ENCODE assay signal across 7 mouse cellular contexts in genomic region chr15:100457340-100457739, GRCm38 (mm10). TPM values are rescaled to one million over a fixed set of nuclear protein-coding genes. Genes with fewer than 3 reads are reported as not detected.
DNase-seq lines count a peak whose midpoint lies in the region; ATAC-seq and TF ChIP-seq lines count a peak whose summit lies in the region.

No protein-coding gene starts in this region.

- intact Hi-C loops in left cerebral cortex, postnatal 14 days (cut with DNase I): loop anchor here (10.0 kb wide), 2 partner anchors 63 to 433 kb away; no protein-coding TSS in a partner anchor

- TF ChIP-seq CTCF in small intestine, adult 2 months (IDR thresholded peaks at IDR 0.05; ENCODE audit: extremely low read depth, insufficient read length, insufficient replicate concordance, low read depth, low read length): peak; percentile 98

- H3K4me2 ChIP-seq in forebrain, embryonic 14.5 days (ENCODE audit: low read length): no peak overlapping the region

- peak; percentile 45 for ATAC-seq in cerebellum, adult (ENCODE audit: insufficient number of reproducible peaks, low FRiP score, low TSS enrichment)
- ATAC-seq in forebrain, embryonic 14.5 days: peak; percentile 80
- peak; percentile 62 to 85 for ATAC-seq in hematopoietic stem cell, adult 5-6 weeks (replicated peaks in 1 of 2; ENCODE audit: insufficient read depth in 1 of 2, low FRiP score in 2 of 2, low TSS enrichment in 1 of 2, low read depth in 1 of 2, poor library complexity in 2 of 2, severe bottlenecking in 2 of 2)

- no peaks in the 10 kb centered on the region for H3K27me3 ChIP-seq in forebrain, embryonic 14.5 days (replicated peaks; ENCODE audit: control insufficient read depth, insufficient read depth, low read length)
- no peaks in the 10 kb centered on the region for H3K27me3 ChIP-seq in small intestine, adult 2 months (ENCODE audit: control insufficient read depth, insufficient read depth, low read length)

- no peak overlapping the region for H3K9ac ChIP-seq in forebrain, embryonic 14.5 days (ENCODE audit: low read length)

- no peaks in the 10 kb centered on the region for H3K9me3 ChIP-seq in forebrain, embryonic 14.5 days (replicated peaks; ENCODE audit: control insufficient read depth, low read length)

- H3K36me3 ChIP-seq in forebrain, embryonic 14.5 days (ENCODE audit: control insufficient read depth, insufficient read depth, low read length): no peaks in the 10 kb centered on the region
- no peaks in the 10 kb centered on the region for H3K36me3 ChIP-seq in small intestine, adult 2 months (ENCODE audit: control insufficient read depth, insufficient read depth, low read length)

- H3K4me1 ChIP-seq in forebrain, embryonic 14.5 days (ENCODE audit: control insufficient read depth, insufficient read depth, low read length): no peaks in the 10 kb centered on the region
- peaks cover 13% of the 10 kb centered on the region for H3K4me1 ChIP-seq in small intestine, adult 2 months (ENCODE audit: control insufficient read depth, insufficient read depth, insufficient read length, low read length)

- H3K27ac ChIP-seq in forebrain, embryonic 14.5 days (ENCODE audit: low read depth, low read length): no peak overlapping the region
- no peak overlapping the region for H3K27ac ChIP-seq in small intestine, adult 2 months (ENCODE audit: insufficient read depth, low read depth, low read length)

- WGBS in forebrain, embryonic 14.5 days: 10% methylated on average over 17 of the region's 17 CpGs
- WGBS in small intestine, adult 2 months: 6% methylated on average over 17 of the region's 17 CpGs

- no peak overlapping the region for H3K4me3 ChIP-seq in forebrain, embryonic 14.5 days (ENCODE audit: low read depth, low read length)
- H3K4me3 ChIP-seq in small intestine, adult 2 months (ENCODE audit: low read depth, low read length): no peak overlapping the region

- peak; percentile 95 for DNase-seq in NIH3T3 (ENCODE audit: low read depth)
- peak; percentile 91 for DNase-seq in forebrain, embryonic 14.5 days (ENCODE audit: low spot score)
- peak; percentile 65 to 77 for DNase-seq in left cerebral cortex, postnatal 14 days (ENCODE audit: low spot score in 2 of 2)
- DNase-seq in mesoderm, embryonic 11.5 days (ENCODE audit: low read depth, low spot score): peak; percentile 90

- TF ChIP-seq POLR2A in small intestine, adult 2 months (IDR thresholded peaks at IDR 0.05; ENCODE audit: low read depth, low read length): no peak

RNA-seq across cellular contexts. Expression of gene Letmd1, which starts 11.5 kb away (rescaled TPM):
- polyA plus RNA-seq in forebrain, embryonic 14.5 days (2014; fragmentation: Nextera tagmentation; extraction: Ambion mirVana): 40.5 and 43.1 TPM in 2 replicates
- total RNA-seq in hematopoietic stem cell, adult 5-6 weeks (2017): 23.2 and 26.4 TPM in 2 replicates
- 10 to 100 TPM; 65.8 to 70.5 TPM for total RNA-seq in left cerebral cortex, postnatal 14 days (2021)
- polyA plus RNA-seq in small intestine, adult 2 months (2012; rRNA removed): 16.3 and 26.1 TPM in 2 replicates

RNA-seq across cellular contexts. Expression of gene Slc11a2, which starts 32.5 kb away (rescaled TPM):
- polyA plus RNA-seq in forebrain, embryonic 14.5 days (2014; fragmentation: Nextera tagmentation; extraction: Ambion mirVana): 15.2 and 17.4 TPM in 2 replicates
- total RNA-seq in hematopoietic stem cell, adult 5-6 weeks (2017): 11.6 and 16.0 TPM in 2 replicates
- 10 to 100 TPM; 55.7 to 56.8 TPM for total RNA-seq in left cerebral cortex, postnatal 14 days (2021)
- polyA plus RNA-seq in small intestine, adult 2 months (2012; rRNA removed): 39.4 and 138 TPM in 2 replicates

RNA-seq across cellular contexts. Expression of gene Gm5475, which starts 35.4 kb away (rescaled TPM):
- polyA plus RNA-seq in forebrain, embryonic 14.5 days (2014; fragmentation: Nextera tagmentation; extraction: Ambion mirVana): 0.07 TPM in 1 of 2 replicates, not detected in the other
- not detected in 2 replicates for total RNA-seq in hematopoietic stem cell, adult 5-6 weeks (2017)
- total RNA-seq in left cerebral cortex, postnatal 14 days (2021): under 1 TPM in 1 of 2 experiments, not detected in 1; 0.13 TPM
- polyA plus RNA-seq in small intestine, adult 2 months (2012; rRNA removed): 0.13 and 0.20 TPM in 2 replicates

RNA-seq across cellular contexts. Expression of gene Csrnp2, which starts 37.9 kb away (rescaled TPM):
- 37.1 and 42.8 TPM in 2 replicates for polyA plus RNA-seq in forebrain, embryonic 14.5 days (2014; fragmentation: Nextera tagmentation; extraction: Ambion mirVana)
- total RNA-seq in hematopoietic stem cell, adult 5-6 weeks (2017): 3.8 and 5.0 TPM in 2 replicates
- total RNA-seq in left cerebral cortex, postnatal 14 days (2021): 10 to 100 TPM; 39.8 to 40.7 TPM
- polyA plus RNA-seq in small intestine, adult 2 months (2012; rRNA removed): 0.62 and 0.96 TPM in 2 replicates
